Mouse (Mus musculus) intestine, postnatal 0 days (tissue): ENCODE results near the gene Pax5. TPM values are rescaled to one million over a fixed set of nuclear protein-coding genes. Genes with fewer than 3 reads are reported as not detected.
A peak's percentile ranks its signal among the peaks of the same experiment; 100 is the strongest.

ENCODE experiments used
- ATAC-seq: fragments of 200-750 bp; cut with Nextera tagmentation; 2 replicates; pipeline ENCODE4 v1.8.0; 2017; ENCODE audit warnings: mild to moderate bottlenecking, moderate TSS enrichment, moderate library complexity
- H3K27ac ChIP-seq: fragments of 300-500 bp; sonication (generic); 2 replicates; pipeline ENCODE4 v1.5.1; 2014; ENCODE audit warnings: mild to moderate bottlenecking, low read depth, low read length, moderate library complexity
- H3K27me3 ChIP-seq: fragments of 300-500 bp; sonication (generic); replicated peaks from 2 replicates; pipeline ENCODE4 v1.6.1; 2014; ENCODE audit warnings: low read length, mixed read lengths; ENCODE audit not compliant: control insufficient read depth, insufficient read depth
- H3K36me3 ChIP-seq: fragments of 300-500 bp; sonication (generic); 2 replicates; pipeline ENCODE4 v1.6.1; 2014; ENCODE audit warnings: mild to moderate bottlenecking, moderate library complexity; ENCODE audit not compliant: control insufficient read depth, insufficient read depth
- H3K4me1 ChIP-seq: fragments of 300-500 bp; sonication (generic); replicated peaks from 2 replicates; pipeline ENCODE4 v1.6.1; 2014; ENCODE audit warnings: antibody characterized with exemption, low read length, mixed read lengths; ENCODE audit not compliant: control insufficient read depth, insufficient read depth
- H3K4me2 ChIP-seq: fragments of 300-500 bp; sonication (generic); replicated peaks from 2 replicates; pipeline ENCODE4 v1.6.1; 2014; ENCODE audit warnings: low read depth, mild to moderate bottlenecking, moderate library complexity
- H3K4me3 ChIP-seq: fragments of 300-500 bp; sonication (generic); 2 replicates; pipeline ENCODE4 v1.5.1; 2014; ENCODE audit warnings: low read depth, low read length
- H3K9ac ChIP-seq: fragments of 300-500 bp; sonication (generic); 2 replicates; pipeline ENCODE4 v1.6.1; 2014; ENCODE audit warnings: mild to moderate bottlenecking, low read depth, low read length
- H3K9me3 ChIP-seq: fragments of 300-500 bp; sonication (generic); 2 replicates; pipeline ENCODE4 v1.6.1; 2016; ENCODE audit warnings: mixed run types; ENCODE audit not compliant: control insufficient read depth
- CTCF ChIP-seq: sonication (generic); IDR thresholded peaks from 2 replicates; pipeline ENCODE4 v1.5.1; 2016; ENCODE audit warnings: low read depth, mild to moderate bottlenecking, control low read depth, antibody characterized with exemption, moderate library complexity
- WGBS: fragments of 180-500 bp; shearing (Covaris S2); extraction: QIAGEN DNeasy Blood & Tissue Kit; methylation state at CpG from one replicate; pipeline ENCODE4 v1.1.7; 2014; 5-methylcytosine and 5-hydroxymethylcytosine counted together
- polyA plus RNA-seq: library from polyadenylated mRNA; unstranded; fragments of >200 nt; fragmentation: Nextera tagmentation; extraction: Ambion mirVana; gene quantifications from 2 replicates; pipeline ENCODE4 v1.2.1, GENCODE M21; 2015

The Pax5 gene
- polyA plus RNA-seq, 1 experiment from 2014 or later: 0.01 TPM

DNA sequence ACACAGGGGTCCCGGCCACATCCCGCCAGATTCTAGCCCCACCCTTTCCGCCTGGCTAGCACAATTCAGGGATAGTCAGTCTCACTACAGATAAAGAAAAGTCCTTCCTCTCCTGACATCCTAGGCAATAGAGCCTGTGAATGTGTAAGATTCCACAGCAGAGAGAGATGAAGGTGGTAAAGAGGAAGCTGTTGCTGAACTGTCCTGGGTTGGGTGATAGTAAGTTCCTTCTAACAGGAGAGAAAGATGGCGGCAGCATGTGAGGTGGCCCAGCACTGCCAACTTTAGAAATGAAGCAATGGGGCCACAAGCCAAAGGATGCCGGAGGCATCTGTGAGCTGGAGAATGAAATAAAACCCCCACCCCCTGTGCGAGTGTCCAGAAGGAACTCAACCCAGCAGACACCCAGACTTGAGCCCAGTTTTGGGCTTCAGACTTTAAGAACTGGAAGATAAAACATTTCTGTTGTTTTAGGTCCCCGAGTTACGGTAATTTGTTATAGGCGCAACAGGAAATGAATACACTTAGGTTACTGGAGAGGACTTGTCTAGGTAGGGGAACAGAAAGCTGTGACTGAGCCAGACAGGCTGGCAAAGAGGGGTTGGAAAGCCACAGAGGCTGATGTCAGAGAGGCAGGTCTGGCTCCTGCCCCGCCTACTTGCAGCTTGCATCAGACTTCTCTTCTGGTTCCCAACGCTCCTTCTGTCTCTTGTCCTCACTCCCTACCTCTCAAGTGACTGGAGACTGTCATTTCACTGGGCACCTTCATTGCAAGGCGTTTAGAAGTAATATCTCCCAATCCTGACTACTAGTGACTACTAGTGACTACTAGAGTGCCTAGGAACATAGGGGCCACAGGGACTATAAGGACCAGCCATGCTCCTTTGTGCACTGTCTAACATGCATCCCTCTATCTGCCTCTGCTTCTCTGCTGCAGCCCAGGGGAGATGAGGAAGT, 144.9 kb downstream of the Pax5 start:
- TF ChIP-seq CTCF: no peak
- no peak overlapping the region for H3K4me3 ChIP-seq
- no peak overlapping the region for H3K9ac ChIP-seq
- no peaks in the 10 kb centered on the region for H3K36me3 ChIP-seq
- H3K27ac ChIP-seq: no peak overlapping the region
- no peaks in the 10 kb centered on the region for H3K9me3 ChIP-seq
- WGBS: 81% methylated on average over 12 of the region's 12 CpGs
- no peaks in the 10 kb centered on the region for H3K4me1 ChIP-seq
- H3K27me3 ChIP-seq: no peaks in the 10 kb centered on the region; the same call in 1 of the 2 replicates
- no peak for ATAC-seq
- H3K4me2 ChIP-seq: no peak overlapping the region

DNA sequence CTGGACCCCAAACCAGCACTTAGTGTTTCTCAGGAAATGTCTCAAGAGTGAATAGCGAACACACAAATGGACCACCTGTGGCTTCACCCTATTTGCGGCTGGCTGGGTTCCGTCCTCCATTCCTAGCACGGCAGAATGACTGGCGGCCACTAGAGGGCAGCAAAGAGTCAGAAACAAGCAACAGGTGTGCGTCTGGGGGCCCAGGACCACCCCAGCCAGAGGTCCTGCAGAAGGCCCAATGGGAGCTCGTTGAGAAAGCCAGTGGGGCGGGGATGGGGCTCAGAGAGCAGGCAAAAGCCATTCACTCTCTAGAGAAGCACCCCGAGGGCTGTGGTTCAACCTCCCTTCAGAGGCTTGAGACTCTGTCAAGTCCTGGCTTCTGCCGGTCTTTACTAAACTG, 145.7 kb downstream of the Pax5 start:
- Histone ChIP-seq H3K4me3 (no peak overlapping the region), H3K4me1 (no peaks in the 10 kb centered on the region), H3K36me3 (no peaks in the 10 kb centered on the region), H3K27me3 (no peaks in the 10 kb centered on the region; the same call in 1 of the 2 replicates), H3K9ac (no peak overlapping the region), H3K9me3 (no peaks in the 10 kb centered on the region), H3K27ac (no peak overlapping the region), H3K4me2 (no peak overlapping the region)
- peak; percentile 91 for TF ChIP-seq CTCF
- WGBS: 7% methylated on average over 10 of the region's 10 CpGs
- ATAC-seq: no peak

DNA sequence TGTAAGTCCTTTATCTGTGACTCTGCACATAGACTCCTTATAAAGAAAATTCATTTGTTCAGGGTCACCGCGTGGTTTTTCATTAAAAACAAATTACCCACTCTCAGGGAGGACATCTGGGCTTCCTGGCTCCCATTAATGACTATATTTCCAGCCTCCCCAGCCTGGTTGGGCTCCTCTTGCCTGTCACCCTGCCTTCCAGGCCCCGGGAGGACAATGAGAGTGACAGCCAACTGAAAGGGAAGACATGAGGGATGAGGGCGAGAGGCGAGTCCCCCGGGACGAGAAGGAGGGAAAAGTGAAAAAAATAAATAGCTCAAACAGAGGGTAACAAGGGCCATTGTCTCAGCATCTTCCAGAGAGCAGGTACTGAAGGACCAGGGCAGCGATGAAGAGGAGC, 149.3 kb downstream of the Pax5 start:
- Histone ChIP-seq H3K9me3 (no peaks in the 10 kb centered on the region), H3K36me3 (no peaks in the 10 kb centered on the region), H3K27ac (no peak overlapping the region), H3K27me3 (no peaks in the 10 kb centered on the region; the same call in none of the 2 replicates), H3K4me3 (no peak overlapping the region), H3K4me1 (no peaks in the 10 kb centered on the region), H3K4me2 (no peak overlapping the region), H3K9ac (no peak overlapping the region)
- ATAC-seq: no peak
- 62% methylated on average over 8 of the region's 8 CpGs for WGBS
- TF ChIP-seq CTCF: no peak

DNA sequence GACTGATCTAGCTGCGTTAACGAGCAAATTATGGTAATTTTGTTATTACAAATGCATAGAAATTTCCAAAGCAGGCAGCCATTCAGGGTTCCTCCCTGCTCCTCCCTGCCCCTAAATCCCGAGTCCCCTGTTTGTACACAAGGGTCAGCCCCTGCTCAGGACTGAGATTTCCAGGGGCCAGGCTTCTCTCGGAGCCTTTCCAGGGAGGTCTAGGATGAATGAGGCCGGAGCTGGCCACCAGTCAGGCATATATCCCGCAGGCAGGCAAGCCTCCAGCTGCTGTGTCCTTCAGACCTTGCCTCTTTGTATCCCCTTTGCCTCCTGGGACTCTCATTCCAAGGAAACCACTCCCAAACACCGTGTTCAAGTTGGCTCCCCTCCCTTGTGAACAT, 151.7 kb downstream of the Pax5 start:
- Histone ChIP-seq H3K27ac (no peak overlapping the region), H3K4me3 (no peak overlapping the region), H3K4me1 (no peaks in the 10 kb centered on the region), H3K9me3 (no peaks in the 10 kb centered on the region), H3K27me3 (no peaks in the 10 kb centered on the region; the same call in 1 of the 2 replicates), H3K4me2 (peak overlapping the region; percentile 52; the same call in 1 of the 2 replicates), H3K36me3 (no peaks in the 10 kb centered on the region), H3K9ac (no peak overlapping the region)
- no peak for ATAC-seq
- no peak for TF ChIP-seq CTCF
- 20% methylated on average over 7 of the region's 7 CpGs for WGBS

DNA sequence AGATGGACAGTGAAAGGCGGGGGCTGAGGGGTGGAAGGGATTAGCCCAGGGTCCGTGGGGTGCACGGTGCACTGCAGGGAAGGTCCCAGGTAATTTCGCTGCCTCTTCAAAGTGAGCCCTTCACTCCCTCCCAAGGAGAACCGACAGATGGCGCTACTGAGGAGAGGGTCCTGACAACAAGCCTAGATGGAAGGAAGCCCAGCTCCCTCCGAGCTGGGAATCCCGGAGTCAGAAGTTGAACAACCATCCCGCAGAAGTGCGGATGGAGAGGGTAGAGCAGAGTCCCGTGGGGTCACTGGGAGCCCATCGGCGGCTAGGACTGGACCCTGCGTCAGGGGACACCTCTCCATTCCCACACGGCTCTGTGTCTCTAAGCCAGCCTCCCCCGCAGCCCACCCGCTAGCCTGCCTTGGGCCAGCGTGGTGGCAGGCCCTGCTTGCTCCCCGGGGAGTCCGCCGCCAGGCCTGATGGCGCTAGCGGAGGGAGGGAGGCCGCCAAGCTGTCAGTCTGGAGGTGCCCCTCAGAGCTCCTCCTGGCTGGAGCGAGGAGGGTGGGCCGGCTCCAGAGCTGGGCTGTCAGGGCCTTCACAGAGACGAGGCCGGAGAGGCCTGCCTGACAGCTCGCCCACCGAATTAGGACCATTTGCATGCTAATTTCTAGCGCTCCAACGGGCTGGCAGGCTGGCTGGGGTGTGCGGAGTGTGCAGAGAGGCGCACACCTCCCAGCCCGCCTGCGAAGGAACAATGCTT, 152.3 kb downstream of the Pax5 start:
- ATAC-seq: no peak
- Histone ChIP-seq H3K4me1 (no peaks in the 10 kb centered on the region), H3K4me3 (peak overlapping the region; percentile 16; the same call in 1 of the 2 replicates), H3K36me3 (no peaks in the 10 kb centered on the region), H3K9me3 (no peaks in the 10 kb centered on the region), H3K4me2 (peak overlapping the region; percentile 52), H3K27ac (no peak overlapping the region), H3K9ac (no peak overlapping the region), H3K27me3 (no peaks in the 10 kb centered on the region; the same call in 1 of the 2 replicates)
- TF ChIP-seq CTCF: peak; percentile 73
- WGBS: 3% methylated on average over 36 of the region's 36 CpGs
